Mouse (Mus musculus) lung, embryonic 14.5 days (tissue): Measurements from ENCODE around the gene Olfr721-ps1. TPM values are rescaled to one million over a fixed set of nuclear protein-coding genes. Genes with fewer than 3 reads are reported as not detected.
A peak's percentile ranks its signal among the peaks of the same experiment; 100 is the strongest.

Experiments
- ATAC-seq: fragments of 200-750 bp; cut with Nextera tagmentation; 2 replicates; pipeline ENCODE4 v1.8.0; 2017; ENCODE audit warnings: mild to moderate bottlenecking, moderate TSS enrichment, moderate library complexity; ENCODE audit not compliant: insufficient read depth
- DNase-seq: peaks from one replicate; pipeline ENCODE4 v3.0.0-alpha.2; 2015
- H3K27ac ChIP-seq: fragments of 300-500 bp; sonication (generic); 2 replicates; pipeline ENCODE4 v1.5.1; 2014; ENCODE audit warnings: low read depth, mild to moderate bottlenecking, moderate library complexity
- H3K27me3 ChIP-seq: fragments of 300-500 bp; sonication (generic); 2 replicates; pipeline ENCODE4 v1.6.1; 2014; ENCODE audit warnings: low read length, control low read depth; ENCODE audit not compliant: insufficient read depth
- H3K36me3 ChIP-seq: fragments of 300-500 bp; sonication (generic); 2 replicates; pipeline ENCODE4 v1.6.1; 2014; ENCODE audit warnings: control low read depth; ENCODE audit not compliant: insufficient read depth
- H3K4me1 ChIP-seq: fragments of 300-500 bp; sonication (generic); 2 replicates; pipeline ENCODE4 v1.6.1; 2014; ENCODE audit warnings: antibody characterized with exemption, control low read depth; ENCODE audit not compliant: insufficient read depth
- H3K4me2 ChIP-seq: fragments of 300-500 bp; sonication (generic); 2 replicates; pipeline ENCODE4 v1.6.1; 2014; ENCODE audit warnings: mild to moderate bottlenecking
- H3K4me3 ChIP-seq: fragments of 300-500 bp; sonication (generic); 2 replicates; pipeline ENCODE4 v1.5.1; 2014; ENCODE audit warnings: low read depth, low read length
- H3K9ac ChIP-seq: fragments of 300-500 bp; sonication (generic); 2 replicates; pipeline ENCODE4 v1.6.1; 2014
- H3K9me3 ChIP-seq: fragments of 300-500 bp; sonication (generic); 2 replicates; pipeline ENCODE4 v1.6.1; 2016; ENCODE audit warnings: low read depth, low read length, control low read depth
- CTCF ChIP-seq: IDR thresholded peaks from 2 replicates; pipeline ENCODE4 v1.5.1; 2016; ENCODE audit warnings: antibody characterized with exemption, low read depth
- WGBS: fragments of 180-500 bp; shearing (Covaris S2); extraction: QIAGEN DNeasy Blood & Tissue Kit; methylation state at CpG from one replicate; pipeline ENCODE4 v1.1.7; 2014; 5-methylcytosine and 5-hydroxymethylcytosine counted together
- polyA plus RNA-seq: library from polyadenylated mRNA; unstranded; fragments of >200 nt; fragmentation: Nextera tagmentation; extraction: Ambion mirVana; gene quantifications from 2 replicates; pipeline ENCODE4 v1.2.1, GENCODE M21; 2014

Olfr721-ps1 gene
- not detected in 2 replicates for polyA plus RNA-seq

- Histone ChIP-seq H3K4me1 (no peaks in the 10 kb centered on the region), H3K36me3 (no peaks in the 10 kb centered on the region), H3K27ac (no peak within 1 kb of the TSS), H3K27me3 (no peaks in the 10 kb centered on the region), H3K9ac (no peak within 1 kb of the TSS), H3K9me3 (no peaks in the 10 kb centered on the region), H3K4me3 (no peak within 1 kb of the TSS), H3K4me2 (no peak within 1 kb of the TSS)
- WGBS, result 82% methylated on average over 2 of the region's 2 CpGs
- ATAC-seq (no peak), DNase-seq (no peak)
- TF ChIP-seq CTCF, result no peak
Observed at GRCm38 (mm10) chr14:14400998-14401397, at the start of gene Olfr721-ps1. Olfr721-ps1 (plus strand) TSS chr14:14401298.

- no peak overlapping the region for H3K4me3 ChIP-seq
- no peak overlapping the region for H3K4me2 ChIP-seq
- H3K9ac ChIP-seq, result no peak overlapping the region
- H3K27ac ChIP-seq, result no peak overlapping the region
- ATAC-seq, result no peak
- no peaks in the 10 kb centered on the region for H3K36me3 ChIP-seq
- H3K27me3 ChIP-seq, result no peaks in the 10 kb centered on the region
- peaks cover 81% of the 10 kb centered on the region for H3K9me3 ChIP-seq
- TF ChIP-seq CTCF, result no peak
- no peaks in the 10 kb centered on the region for H3K4me1 ChIP-seq
- WGBS, result 92% methylated on average over 9 of the region's 9 CpGs
- DNase-seq, result peak; percentile 2
Observed at GRCm38 (mm10) chr14:14351721-14352590, 49.1 kb upstream of the Olfr721-ps1 start.

GRCm38 (mm10) chr14:14352606-14353005, 48.5 kb upstream of the Olfr721-ps1 start:
- Histone ChIP-seq H3K4me1 (no peaks in the 10 kb centered on the region), H3K4me2 (no peak overlapping the region), H3K36me3 (no peaks in the 10 kb centered on the region), H3K27ac (no peak overlapping the region), H3K4me3 (no peak overlapping the region), H3K27me3 (no peaks in the 10 kb centered on the region), H3K9me3 (peaks cover 75% of the 10 kb centered on the region), H3K9ac (no peak overlapping the region)
- ATAC-seq (no peak), DNase-seq (peak; percentile 33)
- TF ChIP-seq CTCF, result no peak
- 82% methylated on average over 6 of the region's 6 CpGs for WGBS

- Histone ChIP-seq H3K4me2 (no peak overlapping the region), H3K9ac (no peak overlapping the region), H3K27me3 (no peaks in the 10 kb centered on the region), H3K4me3 (no peak overlapping the region), H3K9me3 (peaks cover 69% of the 10 kb centered on the region), H3K27ac (no peak overlapping the region), H3K4me1 (no peaks in the 10 kb centered on the region), H3K36me3 (no peaks in the 10 kb centered on the region)
- DNase-seq, result peak; percentile 13
- TF ChIP-seq CTCF, result no peak
- ATAC-seq, result no peak
- WGBS, result 91% methylated on average over 7 of the region's 7 CpGs
Observed at GRCm38 (mm10) chr14:14353081-14353732, 47.9 kb upstream of the Olfr721-ps1 start.

- Histone ChIP-seq H3K4me1 (no peaks in the 10 kb centered on the region), H3K27me3 (no peaks in the 10 kb centered on the region), H3K27ac (no peak overlapping the region), H3K4me2 (no peak overlapping the region), H3K4me3 (no peak overlapping the region), H3K36me3 (no peaks in the 10 kb centered on the region), H3K9me3 (peaks cover 63% of the 10 kb centered on the region), H3K9ac (no peak overlapping the region)
- DNase-seq, result peak; percentile 1
- no peak for TF ChIP-seq CTCF
- ATAC-seq, result no peak
- 92% methylated on average over 8 of the region's 8 CpGs for WGBS
Observed at GRCm38 (mm10) chr14:14353740-14354510, 47.2 kb upstream of the Olfr721-ps1 start.

- H3K36me3 ChIP-seq, result no peaks in the 10 kb centered on the region
- no peak overlapping the region for H3K4me2 ChIP-seq
- H3K27me3 ChIP-seq, result no peaks in the 10 kb centered on the region
- 92% methylated on average over 13 of the region's 13 CpGs for WGBS
- H3K27ac ChIP-seq, result no peak overlapping the region
- H3K9ac ChIP-seq, result no peak overlapping the region
- no peak overlapping the region for H3K4me3 ChIP-seq
- H3K4me1 ChIP-seq, result no peaks in the 10 kb centered on the region
- 0 out of 2 replicates have a peak, but pooled peaks have one; percentile 9 for ATAC-seq
- TF ChIP-seq CTCF, result no peak
- DNase-seq, result no peak
- peaks cover 54% of the 10 kb centered on the region for H3K9me3 ChIP-seq
Observed at GRCm38 (mm10) chr14:14354511-14355359, 46.4 kb upstream of the Olfr721-ps1 start.
